Mouse (Mus musculus) adrenal gland, postnatal 4 days (tissue): ENCODE data around the gene Iglon5. TPM values are rescaled to one million over a fixed set of nuclear protein-coding genes. Genes with fewer than 3 reads are reported as not detected.

Experiments
- DNase-seq, 2 experiments: peaks; one replicate each; pipeline ENCODE4 v3.0.0; 2021 to 2022; ENCODE audit warnings: low spot score in 2 of 2, mixed read lengths in 2 of 2
- total RNA-seq, 2 experiments: library from RNA; stranded (reverse); gene quantifications; 2 replicates each; pipeline ENCODE4 v1.2.3; 2021

Iglon5 gene
- total RNA-seq, 2 experiments from 2014 or later = 3.2 to 3.8 TPM

- peak; percentile 46 to 76 for DNase-seq
These were observed 24.4 kb downstream of the Iglon5 start for GRCm38 (mm10) chr7:43465344-43466098.

- DNase-seq = no peak
These were observed 25.0 kb downstream of the Iglon5 start for GRCm38 (mm10) chr7:43464864-43465343.

GRCm38 (mm10) chr7:43463976-43464375 lies 25.9 kb downstream of the Iglon5 start:
- DNase-seq = no peak

- DNase-seq = no peak
These were observed 27.0 kb downstream of the Iglon5 start, which contains the start of gene Vsig10l for GRCm38 (mm10) chr7:43462851-43463250. Vsig10l (plus strand) TSS chr7:43463151.

- no peak for DNase-seq
These were observed 35.5 kb downstream of the Iglon5 start for GRCm38 (mm10) chr7:43454371-43454770.

GRCm38 (mm10) chr7:43453599-43454355 lies 36.1 kb downstream of the Iglon5 start:
- DNase-seq = no peak

- no peak for DNase-seq
These were observed 37.3 kb downstream of the Iglon5 start for GRCm38 (mm10) chr7:43452609-43453008.

GRCm38 (mm10) chr7:43451726-43452125 lies 38.1 kb downstream of the Iglon5 start:
- no peak for DNase-seq

GRCm38 (mm10) chr7:43449811-43450210 lies 40.1 kb downstream of the Iglon5 start:
- DNase-seq = no peak

- DNase-seq = no peak
These were observed 41.6 kb downstream of the Iglon5 start for GRCm38 (mm10) chr7:43448246-43448645.

GRCm38 (mm10) chr7:43447801-43448200 lies 42.1 kb downstream of the Iglon5 start:
- no peak for DNase-seq

GRCm38 (mm10) chr7:43443917-43444293 lies 46.0 kb downstream of the Iglon5 start, which contains the start of the genes Etfb and Gm45233:
Etfb (plus strand) TSS chr7:43444083.
Gm45233 (plus strand) TSS chr7:43444128.
- peak; percentile 72 to 92 for DNase-seq

- peak; percentile 57 to 67 for DNase-seq
These were observed 46.6 kb downstream of the Iglon5 start for GRCm38 (mm10) chr7:43443126-43443916.

GRCm38 (mm10) chr7:43442684-43443083 lies 47.2 kb downstream of the Iglon5 start:
- no peak for DNase-seq

- no peak for DNase-seq
These were observed 48.8 kb downstream of the Iglon5 start for GRCm38 (mm10) chr7:43441071-43441470.

GRCm38 (mm10) chr7:43440482-43440881 lies 49.4 kb downstream of the Iglon5 start, which contains the start of gene Cldnd2:
Cldnd2 (plus strand) TSS chr7:43440782.
- DNase-seq = no peak

GRCm38 (mm10) chr7:43438611-43439010 lies 51.3 kb downstream of the Iglon5 start:
- no peak for DNase-seq

GRCm38 (mm10) chr7:43436341-43437255 lies 53.3 kb downstream of the Iglon5 start, which contains the start of gene Nkg7:
Nkg7 (plus strand) TSS chr7:43437073.
- DNase-seq = no peak

- no peak for DNase-seq
These were observed 55.2 kb downstream of the Iglon5 start for GRCm38 (mm10) chr7:43434676-43435075.

GRCm38 (mm10) chr7:43432891-43433290 lies 57.0 kb downstream of the Iglon5 start:
- no peak for DNase-seq
